Mouse (Mus musculus): ENCODE measurements around the gene Zbtb40. TPM values are rescaled to one million over a fixed set of nuclear protein-coding genes. Genes with fewer than 3 reads are reported as not detected.

Zbtb40 gene
- 1 to 10 TPM; 5.8 to 8.4 TPM for total RNA-seq (2021)

GRCm38 (mm10) chr4:137048550-137049032, at the start of gene Zbtb40:
Gene Zbtb40 (minus strand): TSS chr4:137048801.
- peak; percentile 85 to 90 for DNase-seq
- intact Hi-C loops (cut with DNase I), result no loop called here

GRCm38 (mm10) chr4:137097984-137098327, 49.4 kb upstream of the Zbtb40 start:
- no peak for DNase-seq
- intact Hi-C loops (cut with DNase I), result no loop called here

GRCm38 (mm10) chr4:137097246-137097983, 48.8 kb upstream of the Zbtb40 start:
- intact Hi-C loops (cut with DNase I), result no loop called here
- no peak for DNase-seq

DNA sequence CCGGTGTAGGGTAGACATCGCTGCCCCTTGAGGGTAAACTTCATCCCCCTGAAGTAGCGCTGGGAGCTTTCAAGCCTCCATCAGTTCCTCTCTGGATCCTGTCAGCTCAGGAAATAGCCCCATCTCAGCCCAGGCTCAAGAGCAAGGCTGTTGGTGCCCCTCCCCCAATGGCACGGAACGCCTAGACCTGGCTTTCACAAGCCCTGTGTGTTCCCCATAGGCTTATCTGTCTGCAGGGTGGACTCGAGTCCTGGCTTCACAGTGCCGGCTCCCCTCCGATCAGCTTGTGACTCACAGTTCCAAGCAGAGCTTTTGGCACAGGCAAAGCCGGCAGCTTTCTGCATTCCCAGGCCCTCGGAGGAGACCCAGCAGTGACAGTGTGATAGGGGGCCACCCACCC, 47.8 kb upstream of the Zbtb40 start:
- intact Hi-C loops (cut with DNase I), result no loop called here
- no peak for DNase-seq

DNA sequence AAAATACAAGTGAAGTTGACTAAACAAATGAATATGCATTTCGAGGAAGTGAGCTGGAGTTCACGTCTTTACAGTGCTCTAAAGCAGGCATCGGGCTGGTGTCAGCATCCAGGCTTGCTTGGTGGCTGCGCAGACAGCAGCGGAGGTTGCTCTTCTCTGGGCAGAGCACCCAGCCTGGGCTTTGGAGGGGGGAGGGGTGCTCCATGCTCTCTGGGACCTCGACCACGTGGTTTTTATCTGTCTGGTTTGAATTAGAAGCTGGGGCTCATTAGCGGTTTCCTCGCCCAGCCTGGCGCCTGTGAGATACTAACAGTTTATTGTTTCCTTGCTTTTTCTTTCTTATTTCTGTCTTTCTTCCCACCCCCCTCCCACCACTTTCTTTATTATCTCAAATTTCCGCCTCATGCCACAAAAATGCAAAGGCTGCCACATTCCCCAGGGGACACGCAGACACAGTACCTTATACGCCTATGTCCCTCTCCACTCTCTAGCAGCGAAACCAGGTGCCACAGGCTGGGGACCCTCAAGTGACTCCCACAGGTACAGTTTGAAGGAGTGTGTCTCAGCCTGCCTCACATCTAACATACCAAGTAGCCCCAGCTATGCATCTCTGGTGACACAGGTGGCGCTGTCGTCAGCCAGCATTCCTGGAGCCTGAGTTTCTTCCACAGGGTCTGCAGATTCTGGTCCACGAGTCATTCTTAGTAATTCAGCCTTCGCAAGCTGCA, 36.6 kb upstream of the Zbtb40 start:
- DNase-seq, result no peak
- intact Hi-C loops (cut with DNase I), result no loop called here

- intact Hi-C loops (cut with DNase I), result no loop called here
- no peak for DNase-seq
These were observed 34.3 kb upstream of the Zbtb40 start for GRCm38 (mm10) chr4:137082866-137083265.

GRCm38 (mm10) chr4:137081401-137081800, 32.8 kb upstream of the Zbtb40 start:
- no peak for DNase-seq
- intact Hi-C loops (cut with DNase I), result no loop called here

- DNase-seq, result no peak
- intact Hi-C loops (cut with DNase I), result loop anchor here (5.0 to 10.0 kb wide), 3 partner anchors 210 to 358 kb away; partner anchors contain the start of gene Cela3b
These were observed 28.6 kb upstream of the Zbtb40 start for GRCm38 (mm10) chr4:137077216-137077615.

DNA sequence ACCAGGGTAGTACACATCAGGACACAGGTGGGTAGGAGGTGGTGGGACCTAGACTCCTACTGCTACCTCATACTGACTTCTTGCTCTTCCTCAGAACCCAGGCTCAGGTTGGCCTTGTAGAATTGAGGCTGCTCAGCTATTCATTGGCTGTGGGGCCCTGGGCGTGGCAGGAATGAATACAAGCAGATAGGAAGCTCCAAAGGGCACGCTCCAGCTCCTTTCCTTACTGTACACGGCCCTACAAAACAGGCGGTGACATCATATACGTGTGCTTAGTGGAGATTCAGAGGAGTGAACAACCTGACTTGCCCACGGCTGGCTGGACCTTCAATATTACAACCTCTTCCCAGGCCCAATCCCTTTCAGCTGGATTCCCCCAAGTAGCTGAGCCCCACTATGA, 22.6 kb upstream of the Zbtb40 start:
- intact Hi-C loops (cut with DNase I), result loop anchor here (5.0 to 10.0 kb wide), 3 partner anchors 44 to 364 kb away; partner anchors contain the start of gene Cela3b
- no peak for DNase-seq

GRCm38 (mm10) chr4:137068491-137068890, 19.9 kb upstream of the Zbtb40 start:
- intact Hi-C loops (cut with DNase I), result no loop called here
- DNase-seq, result no peak

- intact Hi-C loops (cut with DNase I), result no loop called here
- DNase-seq, result no peak
These were observed 17.2 kb upstream of the Zbtb40 start for GRCm38 (mm10) chr4:137065846-137066245.

GRCm38 (mm10) chr4:137054932-137055331, 6.3 kb upstream of the Zbtb40 start:
- no peak for DNase-seq
- intact Hi-C loops (cut with DNase I), result no loop called here

GRCm38 (mm10) chr4:137053810-137054209, 5.2 kb upstream of the Zbtb40 start:
- DNase-seq, result no peak
- intact Hi-C loops (cut with DNase I), result no loop called here

DNA sequence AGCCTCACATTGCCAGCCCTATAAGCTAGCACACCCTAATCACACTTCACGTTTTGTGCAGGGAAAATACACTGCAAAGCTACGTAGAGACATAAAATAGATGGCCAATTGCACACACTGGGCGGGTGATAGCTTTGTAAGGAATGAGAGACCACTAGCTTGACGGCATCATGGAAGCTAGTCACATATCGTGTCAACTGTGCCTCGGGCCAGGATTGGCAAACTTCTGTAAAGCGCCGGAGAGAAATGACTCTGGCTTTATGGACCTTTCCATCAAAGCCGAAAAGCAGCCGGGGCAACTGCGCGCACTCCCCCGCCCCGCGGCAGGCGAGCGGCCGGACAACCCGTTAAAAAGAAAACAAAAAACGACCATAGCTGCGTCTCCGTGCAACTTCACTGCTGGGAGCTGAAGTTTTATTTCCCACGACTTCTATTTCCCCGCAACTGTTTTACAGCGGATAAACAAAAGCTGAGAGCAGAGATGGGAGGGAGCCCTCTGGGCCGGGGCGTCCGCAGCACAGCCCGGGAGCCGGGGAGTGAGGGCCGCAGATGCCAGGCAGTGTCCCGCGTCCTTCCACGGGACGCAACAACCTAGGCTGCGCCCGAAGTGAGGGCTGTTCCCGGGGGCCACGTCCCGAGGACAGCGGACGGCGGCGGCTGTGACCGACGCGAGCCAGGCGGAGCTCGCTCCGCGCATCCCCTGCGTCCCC, 606 bp downstream of the Zbtb40 start:
- intact Hi-C loops (cut with DNase I), result no loop called here
- DNase-seq, result no peak

DNA sequence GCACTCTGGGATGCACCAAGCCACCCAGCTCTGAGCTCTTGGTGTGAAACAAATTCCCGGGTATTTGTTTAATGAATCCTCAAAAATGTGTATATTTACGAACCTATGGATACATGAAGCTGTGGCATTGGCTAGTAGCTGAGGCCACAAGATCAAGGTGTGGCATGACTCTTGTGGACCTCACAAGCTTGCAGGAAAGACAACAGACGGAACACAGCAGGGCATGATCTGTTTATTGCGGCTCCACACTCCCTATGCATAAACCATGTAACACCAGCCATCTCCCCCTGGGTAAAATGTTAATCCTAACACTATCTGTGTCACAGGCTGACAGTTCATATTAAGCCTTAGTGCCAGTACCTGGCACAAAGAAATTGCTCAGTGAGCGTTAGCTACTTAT, 2.5 kb downstream of the Zbtb40 start:
- no peak for DNase-seq
- intact Hi-C loops (cut with DNase I), result no loop called here

DNA sequence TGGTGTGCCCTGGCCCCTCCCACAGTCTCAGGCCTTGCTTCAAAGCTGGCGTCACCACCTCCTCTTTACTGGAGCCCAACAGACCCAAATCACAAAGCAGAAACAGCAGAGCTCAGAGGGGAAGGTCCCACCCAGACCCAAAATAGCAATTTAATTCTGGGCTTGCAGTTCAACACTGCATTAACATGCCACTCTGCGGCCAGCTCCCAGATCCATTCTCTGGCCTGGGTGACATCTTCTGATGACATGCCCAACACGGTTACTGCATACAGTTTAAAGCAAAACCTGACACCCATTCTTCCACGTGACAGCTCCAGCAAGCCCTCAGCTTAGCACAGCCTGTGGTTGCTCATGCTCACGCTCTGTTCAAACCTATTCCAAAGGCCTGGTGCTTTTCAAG, 4.1 kb downstream of the Zbtb40 start:
- intact Hi-C loops (cut with DNase I), result no loop called here
- DNase-seq, result no peak

GRCm38 (mm10) chr4:137043799-137044198, 4.8 kb downstream of the Zbtb40 start:
- intact Hi-C loops (cut with DNase I), result no loop called here
- DNase-seq, result no peak

DNA sequence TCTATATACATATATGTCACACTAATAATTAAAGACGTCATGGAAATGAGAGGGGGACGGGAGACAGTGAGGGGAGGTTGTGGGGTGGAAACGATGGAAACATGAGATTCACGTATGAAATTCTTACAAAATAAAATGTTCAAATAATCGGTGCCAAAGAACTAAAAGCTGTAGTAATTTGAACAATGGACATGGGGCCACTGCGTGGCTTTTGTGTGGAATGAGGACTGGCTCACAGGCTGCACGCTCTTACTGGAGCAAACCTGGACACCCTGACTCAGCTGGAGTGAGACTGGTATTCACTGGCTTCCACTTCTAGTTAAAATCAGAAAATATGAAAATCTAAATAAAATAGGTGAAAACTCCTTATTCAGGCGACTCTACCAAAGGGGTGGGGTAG, 6.6 kb downstream of the Zbtb40 start:
- intact Hi-C loops (cut with DNase I), result no loop called here
- DNase-seq, result no peak

DNA sequence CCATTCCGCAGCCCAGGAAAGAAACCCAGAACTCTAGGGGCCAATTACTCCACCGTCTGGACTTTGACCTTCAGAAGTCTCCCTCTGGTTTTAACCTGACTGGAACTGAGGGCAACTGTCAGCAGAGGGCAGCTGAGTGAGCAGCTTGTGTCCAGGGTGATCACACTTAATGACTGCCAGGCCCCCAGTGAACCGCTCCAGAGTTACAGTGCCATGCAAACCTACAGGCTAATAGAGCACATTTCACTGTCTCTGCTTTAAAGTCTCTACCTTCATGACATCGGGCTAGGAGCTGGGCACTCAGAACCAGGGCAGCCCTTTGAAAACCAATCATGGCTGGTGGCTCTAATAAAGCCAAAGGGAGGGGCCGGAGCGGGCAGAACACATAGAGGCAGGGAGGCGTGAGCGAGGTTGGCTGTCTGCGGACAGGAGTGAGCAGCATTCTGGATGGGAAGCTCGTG, 7.4 kb downstream of the Zbtb40 start:
- intact Hi-C loops (cut with DNase I), result no loop called here
- no peak for DNase-seq

DNA sequence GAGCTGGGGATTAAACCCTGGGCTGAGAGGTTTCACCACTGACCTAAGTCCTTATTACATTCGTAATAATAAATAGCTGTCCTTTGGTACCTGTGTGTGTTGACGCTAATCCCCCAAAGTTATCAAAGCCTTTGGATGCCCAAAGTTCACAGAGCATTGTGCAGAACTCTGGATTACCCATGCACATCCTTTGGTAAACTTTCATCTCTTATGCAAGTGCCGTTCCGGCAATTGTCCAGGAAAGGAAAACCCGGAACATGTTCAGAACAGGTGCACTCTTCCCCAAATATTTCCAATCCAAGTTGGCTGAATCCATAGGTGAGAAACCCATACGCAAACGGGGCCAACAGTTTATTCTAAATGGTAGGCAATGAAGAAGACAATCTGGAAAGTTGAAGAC, 9.2 kb downstream of the Zbtb40 start:
- no peak for DNase-seq
- intact Hi-C loops (cut with DNase I), result no loop called here

DNA sequence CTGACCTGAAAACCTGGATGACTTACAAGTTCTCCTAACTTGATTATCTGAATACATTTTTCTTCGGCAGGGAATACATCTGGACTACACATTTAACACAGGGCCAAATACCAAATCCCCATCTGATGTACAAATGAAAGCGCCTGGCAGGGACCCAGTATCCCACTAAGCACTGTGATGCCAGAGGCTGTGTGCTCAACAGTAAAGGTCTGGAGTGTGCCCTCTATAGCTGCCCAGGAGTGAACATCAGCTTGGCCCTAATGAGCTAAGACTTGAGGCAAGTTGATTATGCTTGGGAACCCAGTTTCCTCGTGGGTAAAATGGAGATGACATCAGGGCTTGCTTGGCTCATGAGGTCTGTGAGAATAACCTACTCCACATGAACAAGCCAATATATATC, 10.1 kb downstream of the Zbtb40 start:
- intact Hi-C loops (cut with DNase I), result no loop called here
- DNase-seq, result no peak
